Mouse (Mus musculus): ENCODE measurements around the gene Ttc7. TPM values are rescaled to one million over a fixed set of nuclear protein-coding genes. Genes with fewer than 3 reads are reported as not detected.

Gene Ttc7
- total RNA-seq, 1 experiment from 2014 or later = 169 TPM

- no peak for ATAC-seq (replicated peaks; ENCODE audit: insufficient number of reproducible peaks, low FRiP score, low TSS enrichment, poor library complexity, severe bottlenecking)
These were observed 26.5 kb downstream of the Ttc7 start for GRCm38 (mm10) chr17:87309073-87309788.

- no peak for ATAC-seq (replicated peaks; ENCODE audit: insufficient number of reproducible peaks, low FRiP score, low TSS enrichment, poor library complexity, severe bottlenecking)
These were observed 27.8 kb downstream of the Ttc7 start for GRCm38 (mm10) chr17:87310497-87310896.

- no peak for ATAC-seq (replicated peaks; ENCODE audit: insufficient number of reproducible peaks, low FRiP score, low TSS enrichment, poor library complexity, severe bottlenecking)
These were observed 29.7 kb downstream of the Ttc7 start for GRCm38 (mm10) chr17:87312351-87312750.

GRCm38 (mm10) chr17:87312924-87313870 is 30.5 kb downstream of the Ttc7 start:
- ATAC-seq (replicated peaks; ENCODE audit: insufficient number of reproducible peaks, low FRiP score, low TSS enrichment, poor library complexity, severe bottlenecking) = no peak

DNA sequence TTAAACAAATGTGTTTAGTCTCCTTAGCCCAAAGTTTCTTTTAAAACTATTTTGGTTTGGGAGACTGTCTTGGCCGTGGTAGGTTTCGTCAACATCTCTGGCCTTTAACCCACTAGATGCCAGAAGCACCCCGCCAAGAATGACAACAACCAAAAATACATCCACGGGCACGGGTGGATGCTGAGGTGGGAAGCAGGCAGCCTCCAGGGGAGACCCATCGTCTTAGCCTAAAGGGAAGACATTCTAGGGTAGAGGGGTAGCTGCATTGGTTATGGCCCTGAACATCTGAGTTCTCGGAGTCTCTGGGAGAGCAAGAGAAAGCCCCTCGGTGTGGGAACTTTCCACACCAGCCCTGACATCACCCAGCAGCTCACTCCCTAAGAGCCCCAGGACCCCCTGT is 31.4 kb downstream of the Ttc7 start:
- no peak for ATAC-seq (replicated peaks; ENCODE audit: insufficient number of reproducible peaks, low FRiP score, low TSS enrichment, poor library complexity, severe bottlenecking)

GRCm38 (mm10) chr17:87314530-87314946 is 31.9 kb downstream of the Ttc7 start:
- no peak for ATAC-seq (replicated peaks; ENCODE audit: insufficient number of reproducible peaks, low FRiP score, low TSS enrichment, poor library complexity, severe bottlenecking)

DNA sequence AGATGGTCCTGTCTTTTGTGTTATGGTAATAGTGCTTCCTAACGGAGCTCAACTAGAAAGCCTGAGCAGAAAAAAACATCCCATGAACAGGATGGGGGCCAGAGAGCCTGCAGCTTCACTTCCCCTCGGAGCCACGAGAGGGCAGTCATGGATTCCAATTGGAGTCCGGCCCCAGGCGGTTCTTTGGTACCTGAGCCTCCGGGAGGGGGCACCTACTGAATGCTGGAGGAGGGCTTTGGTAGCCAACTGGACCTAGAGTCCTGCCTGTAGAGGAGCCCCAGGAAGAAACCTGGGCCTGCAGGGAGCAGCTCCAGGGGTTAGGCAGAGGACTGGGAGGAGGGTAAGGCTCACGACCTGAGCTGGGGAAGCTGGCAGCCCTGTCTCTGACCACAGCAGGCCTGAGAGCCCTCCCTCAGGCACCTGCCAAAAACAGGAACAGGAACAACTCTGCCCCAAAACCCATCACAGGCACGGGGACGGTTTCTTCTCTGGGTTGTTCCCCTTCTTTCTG is 32.4 kb downstream of the Ttc7 start:
- ATAC-seq (replicated peaks; ENCODE audit: insufficient number of reproducible peaks, low FRiP score, low TSS enrichment, poor library complexity, severe bottlenecking) = peak; percentile 88

DNA sequence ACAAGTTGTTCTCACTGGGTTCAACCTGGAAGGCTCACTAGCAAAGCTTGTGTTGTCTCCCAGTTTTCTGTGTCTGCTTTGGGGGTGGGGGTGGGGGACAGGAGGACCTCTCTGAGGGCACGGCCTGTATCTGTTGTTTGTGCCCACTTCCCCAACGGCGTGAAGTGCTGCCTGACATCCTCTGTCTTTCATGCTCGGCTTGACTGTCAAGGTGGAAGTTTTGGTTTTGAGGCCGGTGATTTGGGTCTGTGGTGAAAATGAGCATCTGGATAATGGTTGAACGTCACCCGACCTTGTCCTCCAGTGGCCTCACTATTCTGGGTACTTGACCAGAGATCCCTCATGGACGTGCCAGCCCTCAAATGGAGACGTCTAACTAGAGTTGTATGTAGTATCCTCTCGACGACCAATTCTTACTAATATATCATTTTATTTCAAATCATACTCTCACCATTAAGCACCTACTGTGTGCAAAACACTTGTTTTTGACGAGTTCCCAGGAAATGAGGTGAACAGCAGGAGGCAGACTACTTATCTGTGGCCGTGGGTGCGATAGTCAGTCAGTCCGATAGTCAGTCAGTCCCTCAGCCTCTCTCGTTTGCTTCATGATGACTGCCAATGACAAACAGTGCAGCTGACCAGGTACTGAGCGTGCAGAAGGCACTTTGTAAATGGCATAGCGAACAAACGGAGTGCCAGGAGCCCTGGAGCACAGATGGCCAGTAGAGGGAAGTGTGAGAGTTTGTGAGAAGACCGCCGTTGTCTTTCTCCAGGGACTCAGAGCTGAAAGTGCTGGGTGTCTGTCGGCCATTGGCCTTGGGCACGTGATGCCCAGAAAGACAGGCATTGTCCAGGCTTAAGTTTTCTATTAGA is 33.4 kb downstream of the Ttc7 start:
- ATAC-seq (replicated peaks; ENCODE audit: insufficient number of reproducible peaks, low FRiP score, low TSS enrichment, poor library complexity, severe bottlenecking) = no peak

GRCm38 (mm10) chr17:87317271-87317670 is 34.6 kb downstream of the Ttc7 start:
- ATAC-seq (replicated peaks; ENCODE audit: insufficient number of reproducible peaks, low FRiP score, low TSS enrichment, poor library complexity, severe bottlenecking) = no peak

DNA sequence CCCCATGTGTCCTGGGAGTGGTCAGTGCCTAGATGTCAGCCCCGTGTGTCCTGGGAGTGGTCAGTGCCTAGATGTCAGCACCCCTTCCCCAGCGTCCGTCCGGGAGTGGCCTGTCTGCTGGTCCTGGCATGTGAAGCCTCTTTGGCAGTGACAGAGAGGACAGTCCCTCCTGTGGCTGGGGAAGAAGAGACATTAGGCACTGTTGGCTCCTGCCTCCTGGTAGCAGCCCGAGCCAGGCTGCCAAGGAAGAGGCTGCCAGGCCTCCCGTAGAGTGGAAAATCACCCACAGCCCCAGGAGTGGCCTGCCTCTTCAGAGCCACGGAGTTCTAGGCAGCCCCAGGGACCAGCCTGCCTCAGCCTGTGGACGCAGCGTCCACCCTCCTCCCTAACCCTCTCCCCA is 35.3 kb downstream of the Ttc7 start:
- no peak for ATAC-seq (replicated peaks; ENCODE audit: insufficient number of reproducible peaks, low FRiP score, low TSS enrichment, poor library complexity, severe bottlenecking)

DNA sequence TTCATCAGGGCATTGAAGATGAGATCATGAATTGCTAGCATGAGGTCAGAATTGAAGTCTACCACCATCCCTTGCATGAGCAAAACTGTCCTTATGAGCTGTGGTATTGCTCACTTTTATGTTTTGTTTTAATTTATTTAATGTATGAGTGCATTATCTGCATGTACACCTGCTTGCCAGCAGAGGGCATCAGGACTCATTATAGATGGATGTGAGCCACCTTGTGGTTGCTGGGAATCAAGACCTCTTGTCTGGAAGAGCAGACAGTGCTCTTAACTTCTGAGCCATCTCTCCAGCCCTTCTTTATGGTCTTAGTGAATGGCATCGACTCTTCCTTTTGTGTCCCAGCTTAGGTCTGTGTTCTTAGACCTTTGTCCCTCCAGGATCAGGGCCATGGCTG is 39.0 kb downstream of the Ttc7 start:
- ATAC-seq (replicated peaks; ENCODE audit: insufficient number of reproducible peaks, low FRiP score, low TSS enrichment, poor library complexity, severe bottlenecking) = peak; percentile 58

DNA sequence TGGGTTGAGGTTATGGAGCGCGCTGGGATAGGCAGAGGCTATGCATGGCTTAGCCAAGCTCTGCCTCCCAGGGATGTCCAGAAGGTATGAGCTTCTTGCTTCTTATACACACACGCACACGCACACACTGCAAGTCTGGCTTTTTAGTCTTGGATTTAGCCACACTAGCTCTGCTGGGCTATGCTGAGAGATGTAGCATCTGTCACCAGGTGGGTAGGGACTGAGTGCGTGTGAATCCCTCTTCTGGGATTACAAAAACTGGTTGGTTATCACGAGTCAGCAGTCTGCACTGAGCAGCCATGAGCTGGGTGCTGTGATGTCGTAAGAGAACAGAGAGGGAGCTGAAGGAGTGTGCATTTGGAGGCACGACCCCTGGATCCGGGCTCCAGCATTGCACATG is 40.5 kb downstream of the Ttc7 start:
- no peak for ATAC-seq (replicated peaks; ENCODE audit: insufficient number of reproducible peaks, low FRiP score, low TSS enrichment, poor library complexity, severe bottlenecking)

- no peak for ATAC-seq (replicated peaks; ENCODE audit: insufficient number of reproducible peaks, low FRiP score, low TSS enrichment, poor library complexity, severe bottlenecking)
These were observed 42.8 kb downstream of the Ttc7 start for GRCm38 (mm10) chr17:87325501-87325900.

- peak; percentile 93 for ATAC-seq (replicated peaks; ENCODE audit: insufficient number of reproducible peaks, low FRiP score, low TSS enrichment, poor library complexity, severe bottlenecking)
These were observed 44.3 kb downstream of the Ttc7 start for GRCm38 (mm10) chr17:87326987-87327386.

DNA sequence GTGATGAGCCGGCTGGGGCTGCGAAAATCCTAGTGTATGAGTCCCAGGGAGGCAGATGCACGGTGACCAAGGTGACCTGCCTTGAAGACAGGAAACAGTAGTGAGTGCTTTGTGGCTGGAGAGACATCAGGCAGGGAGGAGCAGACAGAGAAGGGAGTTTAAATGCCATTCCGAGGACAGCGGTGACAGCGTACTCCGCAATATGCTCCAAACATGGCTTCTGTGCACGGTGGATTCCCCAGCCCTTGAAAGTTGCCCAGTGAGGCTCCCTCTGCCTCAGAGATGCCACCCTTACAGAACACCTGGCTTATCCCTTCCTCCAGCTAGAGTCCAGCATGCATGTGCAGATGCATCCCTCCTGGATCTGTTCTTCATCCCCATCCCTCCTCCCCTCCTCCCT is 45.0 kb downstream of the Ttc7 start:
- no peak for ATAC-seq (replicated peaks; ENCODE audit: insufficient number of reproducible peaks, low FRiP score, low TSS enrichment, poor library complexity, severe bottlenecking)

GRCm38 (mm10) chr17:87328177-87328768 is 45.6 kb downstream of the Ttc7 start:
- ATAC-seq (replicated peaks; ENCODE audit: insufficient number of reproducible peaks, low FRiP score, low TSS enrichment, poor library complexity, severe bottlenecking) = no peak

GRCm38 (mm10) chr17:87329144-87329700 is 46.5 kb downstream of the Ttc7 start:
- ATAC-seq (replicated peaks; ENCODE audit: insufficient number of reproducible peaks, low FRiP score, low TSS enrichment, poor library complexity, severe bottlenecking) = no peak

GRCm38 (mm10) chr17:87330250-87330920 is 47.7 kb downstream of the Ttc7 start:
- ATAC-seq (replicated peaks; ENCODE audit: insufficient number of reproducible peaks, low FRiP score, low TSS enrichment, poor library complexity, severe bottlenecking) = no peak
